Mouse (Mus musculus) small intestine, adult 2 months (tissue): Measurements from ENCODE around the gene Efna2.

Experiments
- CTCF ChIP-seq: fragments of 200-500 bp; IDR thresholded peaks from 2 replicates; pipeline ENCODE4 v1.5.1; 2012; ENCODE audit warnings: low read depth, mild to moderate bottlenecking, control low read depth, inconsistent platforms, low read length, moderate library complexity, mixed read lengths; ENCODE audit not compliant: insufficient replicate concordance, insufficient read length; ENCODE audit errors: extremely low read depth
- POLR2A ChIP-seq: fragments of 200-500 bp; IDR thresholded peaks from 2 replicates; pipeline ENCODE4 v1.6.1; 2012; ENCODE audit warnings: low read depth, mild to moderate bottlenecking, control low read depth, inconsistent platforms, low read length, moderate library complexity

DNA sequence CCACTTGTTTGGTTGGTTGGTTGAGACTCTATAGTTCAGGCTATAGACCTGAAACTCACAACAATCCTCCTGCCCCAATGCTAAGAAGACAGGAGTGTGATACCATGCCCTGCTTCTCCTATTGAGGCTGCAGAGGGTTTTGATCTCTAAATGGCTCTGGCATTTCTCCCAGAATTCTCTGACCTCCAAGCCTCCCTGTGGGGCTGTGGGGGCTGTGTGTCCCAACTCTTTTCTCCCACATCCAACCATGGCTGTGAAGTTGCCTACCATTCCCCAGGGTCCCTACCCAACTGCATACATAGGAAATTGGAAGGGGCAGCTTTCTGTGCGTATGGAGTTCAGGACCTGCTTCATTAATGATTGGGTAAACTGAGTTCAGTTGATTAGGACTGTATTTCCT is 16.9 kb downstream of the Efna2 start:
- no peak for TF ChIP-seq POLR2A
- no peak for TF ChIP-seq CTCF
